Mouse (Mus musculus) ES-Bruce4 (cell line): ENCODE data around the gene Mllt1. TPM values are rescaled to one million over a fixed set of nuclear protein-coding genes. Genes with fewer than 3 reads are reported as not detected.
A peak's percentile ranks its signal among the peaks of the same experiment; 100 is the strongest.

ENCODE experiments used
- H3K27ac ChIP-seq: 2 replicates; pipeline ENCODE4 v1.5.1; 2012; ENCODE audit warnings: low read length, inconsistent platforms; ENCODE audit not compliant: insufficient read depth
- H3K27me3 ChIP-seq: 2 replicates; pipeline ENCODE4 v1.6.1; 2012; ENCODE audit warnings: mild to moderate bottlenecking, low read length, inconsistent platforms; ENCODE audit not compliant: control insufficient read depth, poor library complexity, insufficient read depth, severe bottlenecking
- H3K36me3 ChIP-seq: 2 replicates; pipeline ENCODE4 v1.6.1; 2012; ENCODE audit warnings: inconsistent platforms, mild to moderate bottlenecking, low read length, moderate library complexity; ENCODE audit not compliant: control insufficient read depth, poor library complexity, insufficient read depth, severe bottlenecking
- H3K4me1 ChIP-seq: one replicate; pipeline ENCODE4 v1.8.1; 2011; ENCODE audit warnings: low read length; ENCODE audit not compliant: control insufficient read depth, insufficient read depth
- H3K4me3 ChIP-seq: 2 replicates; pipeline ENCODE4 v1.5.1; 2011; ENCODE audit warnings: low read depth, mild to moderate bottlenecking, low read length
- H3K9ac ChIP-seq: 2 replicates; pipeline ENCODE4 v1.6.1; 2012; ENCODE audit warnings: low read depth, mild to moderate bottlenecking, inconsistent platforms; ENCODE audit not compliant: poor library complexity, severe bottlenecking
- H3K9me3 ChIP-seq: replicated peaks from 2 replicates; pipeline ENCODE4 v1.6.1; 2012; ENCODE audit warnings: mild to moderate bottlenecking, low read length, inconsistent platforms; ENCODE audit not compliant: control insufficient read depth, poor library complexity, insufficient read depth, severe bottlenecking
- CTCF ChIP-seq: IDR thresholded peaks from one replicate; pipeline ENCODE4 v1.8.1; 2011; ENCODE audit warnings: low read depth, low read length
- EP300 ChIP-seq: IDR thresholded peaks from 2 replicates; pipeline ENCODE4 v1.6.1; 2011; ENCODE audit warnings: low read depth, low read length; ENCODE audit not compliant: insufficient read depth
- POLR2A ChIP-seq: IDR thresholded peaks from one replicate; pipeline ENCODE4 v1.8.1; 2011; ENCODE audit warnings: low read length; ENCODE audit not compliant: insufficient read depth
- polyA plus RNA-seq: library from polyadenylated mRNA; stranded (reverse); fragments of >200 nt; gene quantifications from 2 replicates; pipeline ENCODE4 v1.2.4, GENCODE M21; 2011; ENCODE audit warnings: low read depth; ENCODE audit not compliant: missing spikeins, insufficient read depth, insufficient read length

The Mllt1 gene
- polyA plus RNA-seq, 1 experiment: 20.7 TPM

DNA sequence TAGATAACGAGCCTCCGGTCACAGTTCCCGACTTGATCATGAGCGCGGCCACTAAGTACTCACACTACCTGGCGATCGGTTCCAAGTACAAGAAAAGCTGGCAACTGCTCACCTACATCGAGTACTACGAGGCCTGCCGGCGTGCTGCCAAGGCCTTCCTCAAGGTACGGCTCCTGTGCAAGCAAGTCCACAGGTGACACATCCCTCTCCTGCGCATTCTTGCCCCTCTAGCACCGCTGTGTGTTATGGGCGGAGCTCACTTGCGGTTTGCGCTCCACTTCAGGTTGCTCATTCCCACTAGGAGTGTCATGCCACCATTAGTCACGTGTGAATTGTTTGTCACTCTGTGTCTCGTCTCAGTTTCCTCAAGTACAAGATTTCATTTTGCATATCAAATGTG is 57.8 kb downstream of the Mllt1 start:
- H3K36me3 ChIP-seq: no peaks in the 10 kb centered on the region
- H3K27ac ChIP-seq: peak overlapping the region; percentile 44
- H3K9ac ChIP-seq: peak overlapping the region; percentile 17
- peaks cover 11% of the 10 kb centered on the region for H3K4me1 ChIP-seq
- H3K27me3 ChIP-seq: no peaks in the 10 kb centered on the region
- H3K9me3 ChIP-seq: no peaks in the 10 kb centered on the region
- H3K4me3 ChIP-seq: peak overlapping the region; percentile 40
- no peak for TF ChIP-seq POLR2A
- no peak for TF ChIP-seq EP300
- TF ChIP-seq CTCF: no peak

DNA sequence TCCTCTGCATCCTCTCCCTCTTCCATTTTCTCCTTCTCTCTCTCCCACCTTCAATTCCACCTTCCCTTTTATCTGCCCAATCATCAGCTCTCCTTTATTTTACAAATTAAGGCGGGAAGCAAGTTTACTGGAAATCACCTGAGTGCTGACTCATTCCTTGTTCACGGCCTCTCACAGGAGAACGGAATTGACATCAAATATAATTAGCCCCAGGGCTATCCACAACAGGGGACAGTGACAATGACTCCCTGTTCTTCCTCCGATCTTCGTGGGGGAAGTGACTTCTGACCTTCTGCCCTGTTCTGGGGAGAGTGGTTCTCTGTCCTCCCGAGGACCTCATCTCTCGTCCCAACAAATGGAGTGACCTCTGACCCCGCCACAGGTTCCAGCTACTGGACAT is 58.2 kb downstream of the Mllt1 start:
- Histone ChIP-seq H3K9ac (peak overlapping the region; percentile 17), H3K27ac (peak overlapping the region; percentile 44), H3K27me3 (no peaks in the 10 kb centered on the region), H3K4me1 (peaks cover 14% of the 10 kb centered on the region), H3K9me3 (no peaks in the 10 kb centered on the region), H3K4me3 (peak overlapping the region; percentile 40), H3K36me3 (no peaks in the 10 kb centered on the region)
- TF ChIP-seq EP300 (peak; percentile 69; the same call in 1 of the 2 replicates), CTCF (no peak)

DNA sequence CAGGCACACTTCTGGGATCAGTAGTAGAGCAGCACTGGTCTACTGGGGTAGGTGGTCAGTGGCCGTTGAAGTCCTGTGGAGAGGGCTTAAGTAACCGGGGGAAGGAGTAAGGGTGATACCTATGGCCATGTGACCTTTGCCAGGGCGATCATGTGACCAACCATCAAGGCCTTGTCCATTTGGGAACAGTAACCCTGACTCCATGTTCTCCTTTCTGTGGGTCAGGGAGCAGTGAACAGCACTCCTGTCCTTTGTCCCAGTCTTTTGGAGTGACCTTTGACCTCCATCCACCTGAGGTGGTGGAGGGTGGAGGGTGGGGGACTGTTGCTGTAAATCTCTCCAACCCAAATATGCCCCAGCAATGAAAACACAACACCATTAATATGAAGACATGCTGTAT is 58.8 kb downstream of the Mllt1 start:
- Histone ChIP-seq H3K36me3 (no peaks in the 10 kb centered on the region), H3K27ac (peak overlapping the region; percentile 13), H3K9me3 (no peaks in the 10 kb centered on the region), H3K9ac (no peak overlapping the region), H3K4me1 (peaks cover 16% of the 10 kb centered on the region), H3K27me3 (no peaks in the 10 kb centered on the region), H3K4me3 (no peak overlapping the region)
- TF ChIP-seq EP300: no peak
- TF ChIP-seq POLR2A: no peak
- TF ChIP-seq CTCF: no peak

DNA sequence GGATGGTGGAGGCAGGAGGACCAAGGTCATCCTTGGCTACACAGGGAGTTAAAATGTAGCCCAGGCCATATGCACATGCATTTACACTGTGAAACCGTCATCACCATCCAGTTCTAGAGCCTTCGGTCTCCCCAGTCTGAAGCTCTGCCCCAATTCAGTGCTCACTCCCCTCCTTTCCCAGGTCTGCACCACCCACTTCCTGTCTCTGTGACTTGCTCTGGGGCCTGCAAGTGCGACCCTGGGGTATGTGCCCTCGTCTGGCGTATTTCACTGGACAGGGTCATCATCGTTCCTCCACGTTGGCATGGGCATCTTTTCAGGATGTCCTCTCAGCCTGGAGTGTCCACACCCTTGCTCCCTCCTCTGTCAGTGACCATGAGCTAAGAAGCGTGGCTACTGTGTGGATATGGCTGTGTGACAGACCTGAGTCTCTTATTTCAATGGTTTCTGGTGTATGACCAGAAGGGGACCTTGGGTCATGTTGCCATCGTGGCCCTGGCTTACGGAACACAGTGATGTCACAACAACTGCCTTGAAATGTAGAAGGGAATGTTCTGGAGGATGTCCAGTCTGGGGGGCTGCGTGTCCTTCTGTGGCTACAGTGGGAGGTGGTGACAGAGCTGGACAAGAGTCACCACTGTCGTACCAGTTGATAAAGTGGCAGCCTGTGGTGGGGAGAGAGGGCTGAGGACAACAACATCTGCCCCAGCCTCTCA is 60.1 kb downstream of the Mllt1 start, which contains the start of gene 1700061G19Rik:
Gene 1700061G19Rik, plus strand, starts transcription at position 542 of the 716 bp plus-strand sequence.
- no peaks in the 10 kb centered on the region for H3K9me3 ChIP-seq
- H3K27me3 ChIP-seq: no peaks in the 10 kb centered on the region
- H3K36me3 ChIP-seq: no peaks in the 10 kb centered on the region
- H3K9ac ChIP-seq: no peak within 1 kb of the TSS
- H3K27ac ChIP-seq: peak within 1 kb of the TSS; percentile 13
- no peak within 1 kb of the TSS for H3K4me3 ChIP-seq
- H3K4me1 ChIP-seq: peaks cover 16% of the 10 kb centered on the region
- TF ChIP-seq CTCF: no peak
- TF ChIP-seq EP300: no peak
- TF ChIP-seq POLR2A: no peak

DNA sequence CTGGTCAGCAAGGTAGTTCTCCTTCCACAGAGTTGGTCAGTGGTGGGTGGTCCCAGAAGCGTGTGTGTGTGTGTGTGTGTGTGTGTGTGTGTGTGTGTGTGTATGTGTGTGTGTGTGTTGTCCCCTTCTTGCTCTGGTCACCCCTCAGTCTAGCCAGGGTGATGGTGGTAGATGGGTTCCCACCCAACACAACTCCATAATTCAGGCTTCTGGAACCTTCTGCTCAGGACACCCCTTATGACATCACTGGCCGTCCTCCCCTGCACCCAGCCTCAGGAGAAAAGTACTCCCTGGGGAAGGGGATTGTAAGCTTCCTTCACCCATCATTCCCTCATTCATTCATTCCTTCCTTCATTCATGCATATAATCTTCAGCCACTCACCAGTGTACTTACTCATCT is 61.0 kb downstream of the Mllt1 start, which contains the start of gene Acsbg2:
Gene Acsbg2, minus strand, starts transcription at position 211 of the 400 bp plus-strand sequence.
- no peak within 1 kb of the TSS for H3K27ac ChIP-seq
- no peak within 1 kb of the TSS for H3K4me3 ChIP-seq
- H3K27me3 ChIP-seq: no peaks in the 10 kb centered on the region
- H3K4me1 ChIP-seq: peaks cover 16% of the 10 kb centered on the region
- H3K9me3 ChIP-seq: no peaks in the 10 kb centered on the region
- no peak for TF ChIP-seq POLR2A
- no peak for TF ChIP-seq CTCF
- no peak for TF ChIP-seq EP300
- H3K36me3 ChIP-seq: no peaks in the 10 kb centered on the region
- no peak within 1 kb of the TSS for H3K9ac ChIP-seq

DNA sequence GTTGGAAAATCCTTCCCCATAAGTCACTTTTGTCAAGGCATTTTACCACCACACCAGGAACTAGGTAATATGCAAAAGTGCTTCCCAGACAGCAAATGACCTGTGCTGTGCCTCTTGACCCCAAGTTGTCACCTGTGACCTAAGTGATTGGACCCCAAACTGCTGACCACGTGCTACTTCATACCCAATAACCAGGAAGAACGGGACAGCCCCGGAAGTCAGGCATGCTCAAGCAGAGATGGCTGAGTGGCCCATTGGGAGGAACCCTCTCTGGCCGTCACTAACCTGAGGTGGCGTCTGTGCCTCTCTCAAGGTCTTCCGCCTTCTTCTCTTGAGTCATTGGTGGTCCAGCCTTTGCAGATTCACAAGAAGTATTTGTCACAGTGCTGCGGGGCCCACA is 62.7 kb downstream of the Mllt1 start:
- peaks cover 7% of the 10 kb centered on the region for H3K9me3 ChIP-seq
- no peaks in the 10 kb centered on the region for H3K36me3 ChIP-seq
- H3K27ac ChIP-seq: peak overlapping the region; percentile 43; the same call in 1 of the 2 replicates
- peak overlapping the region; percentile 3; the same call in 1 of the 2 replicates for H3K4me3 ChIP-seq
- peaks cover 16% of the 10 kb centered on the region for H3K4me1 ChIP-seq
- 0 out of 2 replicates have a peak overlapping the region, but pooled peaks have one; percentile 13 for H3K9ac ChIP-seq
- no peaks in the 10 kb centered on the region for H3K27me3 ChIP-seq
- no peak for TF ChIP-seq EP300
